In genomic region chr2:140395744-140396231, GRCm38 (mm10) we compare ENCODE assay signal across 8 mouse cellular contexts. TPM values are rescaled to one million over a fixed set of nuclear protein-coding genes. Genes with fewer than 3 reads are reported as not detected.
DNase-seq lines count a peak whose midpoint lies in the region; ATAC-seq and TF ChIP-seq lines count a peak whose summit lies in the region.

No protein-coding gene starts in this region.

- H3K9ac ChIP-seq in hindbrain, postnatal 0 days (replicated peaks; ENCODE audit: low read length) = peak overlapping the region; percentile 68

- peak; percentile 75 for ATAC-seq in hindbrain, postnatal 0 days

- DNase-seq in adrenal gland, adult 2 months = peak; percentile 59
- DNase-seq in cerebellum, postnatal 10 days = peak; percentile 71 to 77
- DNase-seq in gastrocnemius, adult 18-20 months (ENCODE audit: low spot score) = peak; percentile 8
- DNase-seq in hindbrain, postnatal 0 days (ENCODE audit: low spot score) = peak; percentile 66
- DNase-seq in left cerebral cortex, adult 8-10 months (ENCODE audit: low spot score in 2 of 2) = peak; percentile 19 to 29
- peak; percentile 34 for DNase-seq in right cerebral cortex, postnatal 4 days
- no peak for DNase-seq in natural killer cell, adult 2 months (ENCODE audit: low spot score in 2 of 2)

- TF ChIP-seq CTCF in hindbrain, postnatal 0 days (IDR thresholded peaks at IDR 0.05; ENCODE audit: low read depth) = no peak

- H3K4me1 ChIP-seq in hindbrain, postnatal 0 days (ENCODE audit: insufficient read depth, low read length) = peaks cover 3% of the 10 kb centered on the region; the same call in 1 of the 2 replicates
- H3K4me1 ChIP-seq in megakaryocyte, embryonic 14.5 days = peaks cover 20% of the 10 kb centered on the region

- H3K36me3 ChIP-seq in hindbrain, postnatal 0 days (ENCODE audit: insufficient read depth, low read length) = no peaks in the 10 kb centered on the region
- no peaks in the 10 kb centered on the region for H3K36me3 ChIP-seq in megakaryocyte, embryonic 14.5 days (replicated peaks; ENCODE audit: low read length)

- H3K4me2 ChIP-seq in hindbrain, postnatal 0 days (ENCODE audit: low read depth, low read length) = peak overlapping the region; percentile 92

- under 1% methylated on average over 37 of the region's 58 CpGs for WGBS in hindbrain, postnatal 0 days

- no peaks in the 10 kb centered on the region for H3K27me3 ChIP-seq in hindbrain, postnatal 0 days (ENCODE audit: insufficient read depth, low read length)
- H3K27me3 ChIP-seq in megakaryocyte, embryonic 14.5 days (replicated peaks) = peaks cover 5% of the 10 kb centered on the region

- H3K27ac ChIP-seq in hindbrain, postnatal 0 days = peak overlapping the region; percentile 67

- no peaks in the 10 kb centered on the region for H3K9me3 ChIP-seq in hindbrain, postnatal 0 days (ENCODE audit: low read length)
- no peaks in the 10 kb centered on the region for H3K9me3 ChIP-seq in megakaryocyte, embryonic 14.5 days

- peak overlapping the region; percentile 86 for H3K4me3 ChIP-seq in hindbrain, postnatal 0 days (ENCODE audit: low read length)
- H3K4me3 ChIP-seq in megakaryocyte, embryonic 14.5 days (replicated peaks) = peak overlapping the region; percentile 94

RNA-seq across cellular contexts. Expression of gene Macrod2, which starts 0.7 kb away (rescaled TPM):
- total RNA-seq in adrenal gland, adult 2 months (2021) = 1 to 10 TPM; 8.1 to 8.3 TPM
- polyA plus RNA-seq in adrenal gland, adult 2 months (2012; rRNA removed) = 5.8 and 8.4 TPM in 2 replicates
- 10 to 100 TPM; 16.6 to 19.0 TPM for total RNA-seq in gastrocnemius, adult 18-20 months (2021)
- total RNA-seq in hindbrain, postnatal 0 days (2014; rRNA removed) = 16.6 and 18.3 TPM in 2 replicates
- 60.0 and 60.1 TPM in 2 replicates for polyA plus RNA-seq in hindbrain, postnatal 0 days (2015; fragmentation: Nextera tagmentation; extraction: Ambion mirVana)
- total RNA-seq in left cerebral cortex, adult 8-10 months (2022) = 10 to 100 TPM; 48.9 to 57.5 (median 51.2) TPM
- polyA plus RNA-seq in megakaryocyte, embryonic 14.5 days (2012; ENCODE audit: insufficient read depth, low replicate concordance) = 57.8 and 72.7 TPM in 2 replicates

RNA-seq across cellular contexts. Expression of gene Sel1l2, which starts 6.3 kb away (rescaled TPM):
- total RNA-seq in adrenal gland, adult 2 months (2021) = not detected
- polyA plus RNA-seq in adrenal gland, adult 2 months (2012; rRNA removed) = not detected in 2 replicates
- under 1 TPM in 1 of 2 experiments, not detected in 1; 0.19 TPM for total RNA-seq in gastrocnemius, adult 18-20 months (2021)
- total RNA-seq in hindbrain, postnatal 0 days (2014; rRNA removed) = not detected in 2 replicates
- not detected in 2 replicates for polyA plus RNA-seq in hindbrain, postnatal 0 days (2015; fragmentation: Nextera tagmentation; extraction: Ambion mirVana)
- total RNA-seq in left cerebral cortex, adult 8-10 months (2022) = not detected
- polyA plus RNA-seq in megakaryocyte, embryonic 14.5 days (2012; ENCODE audit: insufficient read depth, low replicate concordance) = not detected in 2 replicates

Comparison
In these comparisons a context has a peak if more than half of its experiments do, and no peak if none do; other contexts are left out.
1. DNase-seq: peak in adrenal gland, adult 2 months (single experiment), cerebellum, postnatal 10 days (2 of 2), gastrocnemius, adult 18-20 months (single experiment), hindbrain, postnatal 0 days (single experiment), left cerebral cortex, adult 8-10 months (2 of 2) and right cerebral cortex, postnatal 4 days (single experiment); none in natural killer cell, adult 2 months (0 of 2).